Mouse (Mus musculus) MN1 (cell line): Measurements from ENCODE around the gene Cul5.

Experiments used
- DNase-seq: peaks from one replicate; pipeline ENCODE4 v3.0.0-alpha.2; 2016; ENCODE audit warnings: low spot score

The Cul5 gene

GRCm38 (mm10) chr9:53669680-53670219 is at the start of gene Cul5:
TSS of gene Cul5 (minus strand) at chr9:53670014.
- no peak for DNase-seq

GRCm38 (mm10) chr9:53705992-53706696 is 36.3 kb upstream of the Cul5 start, which contains the start of gene Rab39:
TSS of gene Rab39 (minus strand) at chr9:53706232.
- peak; percentile 89 for DNase-seq

- peak; percentile 63 for DNase-seq
These were observed 35.7 kb upstream of the Cul5 start for GRCm38 (mm10) chr9:53705491-53705991.

- DNase-seq = no peak
These were observed 33.2 kb upstream of the Cul5 start for GRCm38 (mm10) chr9:53702991-53703390.

- DNase-seq = no peak
These were observed 30.7 kb upstream of the Cul5 start for GRCm38 (mm10) chr9:53700496-53700895.

- no peak for DNase-seq
These were observed 26.0 kb upstream of the Cul5 start for GRCm38 (mm10) chr9:53695846-53696245.

GRCm38 (mm10) chr9:53693718-53694117 is 23.9 kb upstream of the Cul5 start:
- DNase-seq = no peak

- no peak for DNase-seq
These were observed 22.2 kb upstream of the Cul5 start for GRCm38 (mm10) chr9:53691745-53692670.

GRCm38 (mm10) chr9:53680851-53681250 is 11.0 kb upstream of the Cul5 start:
- DNase-seq = no peak

GRCm38 (mm10) chr9:53676921-53677320 is 7.1 kb upstream of the Cul5 start:
- no peak for DNase-seq

- peak; percentile 69 for DNase-seq
These were observed 3.8 kb upstream of the Cul5 start for GRCm38 (mm10) chr9:53673571-53673970.

GRCm38 (mm10) chr9:53667020-53667669 is 2.7 kb downstream of the Cul5 start:
- DNase-seq = peak; percentile 94

GRCm38 (mm10) chr9:53666665-53667019 is 3.2 kb downstream of the Cul5 start:
- no peak for DNase-seq

- no peak for DNase-seq
These were observed 4.4 kb downstream of the Cul5 start for GRCm38 (mm10) chr9:53665428-53665827.

- no peak for DNase-seq
These were observed 5.0 kb downstream of the Cul5 start for GRCm38 (mm10) chr9:53664819-53665218.

GRCm38 (mm10) chr9:53634796-53635195 is 35.0 kb downstream of the Cul5 start:
- DNase-seq = no peak

- no peak for DNase-seq
These were observed 54.6 kb downstream of the Cul5 start for GRCm38 (mm10) chr9:53615246-53615645.

GRCm38 (mm10) chr9:53614286-53614685 is 55.5 kb downstream of the Cul5 start:
- DNase-seq = no peak

GRCm38 (mm10) chr9:53609968-53610781 is 59.6 kb downstream of the Cul5 start, which contains the start of gene Acat1:
TSS of gene Acat1 (minus strand) at chr9:53610382.
- peak; percentile 95 for DNase-seq

GRCm38 (mm10) chr9:53609306-53609967 is 60.4 kb downstream of the Cul5 start:
- DNase-seq = no peak

- DNase-seq = no peak
These were observed 62.0 kb downstream of the Cul5 start for GRCm38 (mm10) chr9:53607816-53608215.
